Mouse (Mus musculus): Measurements from ENCODE around the gene Zbtb4. TPM values are rescaled to one million over a fixed set of nuclear protein-coding genes. Genes with fewer than 3 reads are reported as not detected.
A peak's percentile ranks its signal among the peaks of the same experiment; 100 is the strongest.

Gene Zbtb4
- polyA plus RNA-seq, 1 experiment from 2014 or later: 6.6 TPM

DNA sequence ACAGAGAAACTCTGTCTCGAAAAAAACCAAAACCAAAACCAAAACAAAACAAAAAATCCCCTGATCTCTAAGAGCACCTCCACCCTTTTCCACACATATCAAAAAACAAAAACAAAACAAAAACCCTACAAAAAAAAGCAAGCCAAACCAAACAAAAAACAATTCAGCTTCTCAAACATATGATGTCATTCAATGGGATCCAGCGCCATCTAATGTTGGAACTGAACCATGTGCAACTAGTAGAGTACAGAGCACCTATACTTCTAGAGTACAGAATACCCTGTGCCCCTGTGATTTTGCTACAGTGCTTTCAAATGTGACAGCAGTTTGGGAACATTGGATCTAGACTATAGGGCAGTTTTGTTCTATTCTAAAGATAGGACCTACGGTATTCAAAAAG, 11.0 kb upstream of the Zbtb4 start:
- H3K27ac ChIP-seq (ENCODE audit: low read length): no peak overlapping the region
- peak; percentile 86 for DNase-seq (ENCODE audit: low spot score)
- TF ChIP-seq EP300 (IDR thresholded peaks at IDR 0.05) (peak; percentile 8; the same call in 1 of the 2 replicates), CTCF (IDR thresholded peaks at IDR 0.05) (peak; percentile 78)
- WGBS: 46% methylated on average over 3 of the region's 3 CpGs
- H3K4me3 ChIP-seq (ENCODE audit: low read depth, low read length): no peak overlapping the region
- H3K27me3 ChIP-seq (replicated peaks; ENCODE audit: insufficient read depth, low read length): no peaks in the 10 kb centered on the region
- peaks cover 8% of the 10 kb centered on the region for H3K4me1 ChIP-seq (ENCODE audit: insufficient read depth, low read depth, low read length)
- H3K9me3 ChIP-seq (ENCODE audit: low read length): no peaks in the 10 kb centered on the region
- H3K9ac ChIP-seq (replicated peaks; ENCODE audit: low read depth): no peak overlapping the region
- no peak overlapping the region for H3K4me2 ChIP-seq (replicated peaks; ENCODE audit: low read depth, low read length)
- no peaks in the 10 kb centered on the region for H3K36me3 ChIP-seq (ENCODE audit: insufficient read depth, low read length)
- ATAC-seq: no peak

DNA sequence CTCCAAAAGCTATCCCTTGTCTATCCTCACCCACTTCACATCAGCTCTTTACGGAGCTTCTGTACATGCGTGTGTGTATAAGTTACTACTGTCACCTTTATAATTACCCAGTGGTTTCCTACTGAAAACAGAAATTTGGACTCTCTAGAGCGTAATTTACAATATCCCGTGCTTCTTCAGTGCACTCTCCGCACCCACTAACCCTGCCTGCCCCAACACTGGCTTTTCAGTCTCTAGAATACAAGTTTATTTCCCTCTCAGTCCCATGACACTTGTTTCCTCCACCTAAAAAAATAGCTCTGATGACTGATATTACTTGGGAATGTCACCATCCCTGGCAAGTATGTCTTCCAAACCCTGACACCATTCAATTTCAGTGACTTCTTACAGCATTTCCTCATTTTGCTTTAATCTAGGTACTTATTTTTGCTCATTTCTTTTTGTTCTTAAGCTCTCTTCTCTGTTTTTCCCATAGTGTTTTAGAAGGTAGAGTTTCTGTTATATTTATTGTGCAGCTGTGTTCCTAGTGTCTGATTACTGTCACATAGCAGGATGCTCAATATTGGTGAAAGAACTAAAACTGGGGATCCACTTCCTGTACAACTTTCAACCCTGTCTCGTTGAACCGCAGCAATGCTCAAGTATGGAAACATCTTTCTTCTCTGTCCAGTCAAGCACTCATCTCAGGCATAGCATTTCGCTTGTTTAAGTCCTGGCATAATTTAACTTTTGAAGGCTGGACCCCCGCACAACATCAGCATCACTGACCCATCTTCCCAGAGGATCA, 8.2 kb upstream of the Zbtb4 start:
- H3K4me1 ChIP-seq (ENCODE audit: insufficient read depth, low read depth, low read length): peaks cover 11% of the 10 kb centered on the region

GRCm38 (mm10) chr11:69758090-69758456, 7.6 kb upstream of the Zbtb4 start:
- H3K4me1 ChIP-seq (ENCODE audit: insufficient read depth, low read depth, low read length): peaks cover 11% of the 10 kb centered on the region
- DNase-seq (ENCODE audit: low spot score): peak; percentile 97
- peak overlapping the region; percentile 51 for H3K4me3 ChIP-seq (ENCODE audit: low read depth, low read length)
- H3K27me3 ChIP-seq (replicated peaks; ENCODE audit: insufficient read depth, low read length): no peaks in the 10 kb centered on the region
- no peak for TF ChIP-seq CTCF (IDR thresholded peaks at IDR 0.05)
- TF ChIP-seq EP300 (IDR thresholded peaks at IDR 0.05): no peak
- H3K4me2 ChIP-seq (replicated peaks; ENCODE audit: low read depth, low read length): peak overlapping the region; percentile 65
- WGBS: under 1% methylated on average over 24 of the region's 26 CpGs
- peak overlapping the region; percentile 68 for H3K9ac ChIP-seq (replicated peaks; ENCODE audit: low read depth)
- no peaks in the 10 kb centered on the region for H3K9me3 ChIP-seq (ENCODE audit: low read length)
- ATAC-seq: peak; percentile 84
- H3K36me3 ChIP-seq (ENCODE audit: insufficient read depth, low read length): no peaks in the 10 kb centered on the region
- H3K27ac ChIP-seq (ENCODE audit: low read length): peak overlapping the region; percentile 99

More for the DNA sequence above, 8.2 kb upstream of the Zbtb4 start:
- Histone ChIP-seq H3K27me3 (replicated peaks; ENCODE audit: insufficient read depth, low read length) (no peaks in the 10 kb centered on the region), H3K9ac (replicated peaks; ENCODE audit: low read depth) (peak overlapping the region; percentile 68; the same call in 1 of the 2 replicates), H3K4me3 (ENCODE audit: low read depth, low read length) (peak overlapping the region; percentile 51), H3K27ac (ENCODE audit: low read length) (peak overlapping the region; percentile 99), H3K9me3 (ENCODE audit: low read length) (no peaks in the 10 kb centered on the region), H3K4me2 (replicated peaks; ENCODE audit: low read depth, low read length) (peak overlapping the region; percentile 65), H3K36me3 (ENCODE audit: insufficient read depth, low read length) (no peaks in the 10 kb centered on the region)
- DNase-seq (ENCODE audit: low spot score) (no peak), ATAC-seq (no peak)
- WGBS: 32% methylated on average over 9 of the region's 9 CpGs
- TF ChIP-seq CTCF (IDR thresholded peaks at IDR 0.05) (no peak), EP300 (IDR thresholded peaks at IDR 0.05) (no peak)

- H3K9ac ChIP-seq (replicated peaks; ENCODE audit: low read depth): peak within 1 kb of the TSS; percentile 68
- H3K4me3 ChIP-seq (ENCODE audit: low read depth, low read length): peak within 1 kb of the TSS; percentile 51
- WGBS: 0% methylated on average over 31 of the region's 36 CpGs
- H3K36me3 ChIP-seq (ENCODE audit: insufficient read depth, low read length): no peaks in the 10 kb centered on the region
- H3K4me2 ChIP-seq (replicated peaks; ENCODE audit: low read depth, low read length): peak within 1 kb of the TSS; percentile 68
- peak; percentile 95 for ATAC-seq
- peak within 1 kb of the TSS; percentile 99 for H3K27ac ChIP-seq (ENCODE audit: low read length)
- peak; percentile 98 for DNase-seq (ENCODE audit: low spot score)
- peaks cover 11% of the 10 kb centered on the region for H3K4me1 ChIP-seq (ENCODE audit: insufficient read depth, low read depth, low read length)
- H3K27me3 ChIP-seq (replicated peaks; ENCODE audit: insufficient read depth, low read length): no peaks in the 10 kb centered on the region
- H3K9me3 ChIP-seq (ENCODE audit: low read length): no peaks in the 10 kb centered on the region
- TF ChIP-seq CTCF (IDR thresholded peaks at IDR 0.05) (no peak), EP300 (IDR thresholded peaks at IDR 0.05) (peak; percentile 87)
Observed at GRCm38 (mm10) chr11:69758478-69758970, 7.2 kb upstream of the Zbtb4 start, which contains the start of gene Polr2a. Gene Polr2a, minus strand, starts transcription at chr11:69758637.

GRCm38 (mm10) chr11:69758971-69759721, 6.6 kb upstream of the Zbtb4 start:
- Histone ChIP-seq H3K9ac (replicated peaks; ENCODE audit: low read depth) (peak overlapping the region; percentile 30), H3K4me3 (ENCODE audit: low read depth, low read length) (peak overlapping the region; percentile 51), H3K9me3 (ENCODE audit: low read length) (no peaks in the 10 kb centered on the region), H3K27ac (ENCODE audit: low read length) (peak overlapping the region; percentile 99), H3K36me3 (ENCODE audit: insufficient read depth, low read length) (no peaks in the 10 kb centered on the region), H3K4me2 (replicated peaks; ENCODE audit: low read depth, low read length) (peak overlapping the region; percentile 68), H3K27me3 (replicated peaks; ENCODE audit: insufficient read depth, low read length) (no peaks in the 10 kb centered on the region), H3K4me1 (ENCODE audit: insufficient read depth, low read depth, low read length) (peaks cover 11% of the 10 kb centered on the region)
- peak; percentile 98 for DNase-seq (ENCODE audit: low spot score)
- peak; percentile 86 for ATAC-seq
- under 1% methylated on average over 37 of the region's 37 CpGs for WGBS
- TF ChIP-seq CTCF (IDR thresholded peaks at IDR 0.05): no peak
- peak; percentile 59 for TF ChIP-seq EP300 (IDR thresholded peaks at IDR 0.05)

Measured in lung, postnatal 0 days (tissue).